Mouse (Mus musculus): ENCODE data around the gene Gpr12.

- TF ChIP-seq CTCF (IDR thresholded peaks at IDR 0.05; ENCODE audit: borderline replicate concordance, extremely low read depth, insufficient read depth, insufficient read length) (no peak), POLR2A (IDR thresholded peaks at IDR 0.05; ENCODE audit: borderline replicate concordance, extremely low read depth, insufficient read depth, insufficient read length, poor library complexity, severe bottlenecking) (no peak)
Observed at GRCm38 (mm10) chr5:146592580-146592979, 7.5 kb upstream of the Gpr12 start.
